Mouse (Mus musculus) liver, embryonic 15.5 days (tissue): Measurements from ENCODE around the gene Atp6ap1l. TPM values are rescaled to one million over a fixed set of nuclear protein-coding genes. Genes with fewer than 3 reads are reported as not detected.
A peak's percentile ranks its signal among the peaks of the same experiment; 100 is the strongest.
"Not testable (repeated sequence)": the region's sequence is repeated elsewhere in the genome, so short reads cannot be mapped to it uniquely, and the experiment has no call there.

Experiments
- ATAC-seq: fragments of 200-750 bp; cut with Nextera tagmentation; 2 replicates; pipeline ENCODE4 v1.8.0; 2017; ENCODE audit warnings: moderate number of reproducible peaks, mild to moderate bottlenecking, moderate library complexity; ENCODE audit not compliant: insufficient read depth
- H3K27ac ChIP-seq: fragments of 300-500 bp; sonication (generic); replicated peaks from 2 replicates; pipeline ENCODE4 v1.5.1; 2015; ENCODE audit warnings: mild to moderate bottlenecking, inconsistent platforms
- H3K27me3 ChIP-seq: fragments of 300-500 bp; sonication (generic); 2 replicates; pipeline ENCODE4 v1.6.1; 2015; ENCODE audit warnings: mild to moderate bottlenecking, inconsistent platforms
- H3K36me3 ChIP-seq: fragments of 300-500 bp; sonication (generic); replicated peaks from 2 replicates; pipeline ENCODE4 v1.6.1; 2015; ENCODE audit warnings: moderate library complexity, mild to moderate bottlenecking, inconsistent platforms
- H3K4me1 ChIP-seq: fragments of 300-500 bp; sonication (generic); replicated peaks from 2 replicates; pipeline ENCODE4 v1.6.1; 2015; ENCODE audit warnings: inconsistent platforms
- H3K4me2 ChIP-seq: fragments of 300-500 bp; sonication (generic); 2 replicates; pipeline ENCODE4 v1.6.1; 2015; ENCODE audit warnings: moderate library complexity, mild to moderate bottlenecking, inconsistent platforms
- H3K4me3 ChIP-seq: fragments of 300-500 bp; sonication (generic); replicated peaks from 2 replicates; pipeline ENCODE4 v1.5.1; 2015; ENCODE audit warnings: mild to moderate bottlenecking, inconsistent platforms
- H3K9ac ChIP-seq: fragments of 300-500 bp; sonication (generic); 2 replicates; pipeline ENCODE4 v1.6.1; 2015; ENCODE audit warnings: moderate library complexity, mild to moderate bottlenecking, inconsistent platforms
- H3K9me3 ChIP-seq: fragments of 300-500 bp; sonication (generic); replicated peaks from 2 replicates; pipeline ENCODE4 v1.6.1; 2016; ENCODE audit warnings: inconsistent platforms
- WGBS: fragments of 180-500 bp; shearing (Covaris S2); methylation state at CpG from one replicate; pipeline ENCODE4 v1.1.7; 2015; ENCODE audit warnings: mixed read lengths; ENCODE audit not compliant: insufficient replicate concordance; 5-methylcytosine and 5-hydroxymethylcytosine counted together
- polyA plus RNA-seq: library from polyadenylated mRNA; unstranded; fragments of >200 nt; fragmentation: Nextera tagmentation; extraction: Ambion mirVana; gene quantifications from 2 replicates; pipeline ENCODE4 v1.2.1, GENCODE M21; 2015

Gene Atp6ap1l
- polyA plus RNA-seq: 0.08 and 0.28 TPM in 2 replicates

GRCm38 (mm10) chr13:90905176-90905575 lies at the start of gene Atp6ap1l:
TSS of gene Atp6ap1l (minus strand) at chr13:90905355.
- H3K4me2 ChIP-seq: no peak within 1 kb of the TSS
- WGBS: 75% methylated on average over 5 of the region's 5 CpGs
- no peaks in the 10 kb centered on the region for H3K27me3 ChIP-seq

GRCm38 (mm10) chr13:90939600-90939999 lies 34.4 kb upstream of the Atp6ap1l start:
- H3K4me1 ChIP-seq: peaks cover 28% of the 10 kb centered on the region
- peak; percentile 57; the same call in 1 of the 2 replicates for ATAC-seq
- H3K27me3 ChIP-seq: no peaks in the 10 kb centered on the region
- no peaks in the 10 kb centered on the region for H3K9me3 ChIP-seq
- 56% methylated on average over 5 of the region's 5 CpGs for WGBS
- peak overlapping the region; percentile 53 for H3K4me2 ChIP-seq
- H3K9ac ChIP-seq: no peak overlapping the region
- no peaks in the 10 kb centered on the region for H3K36me3 ChIP-seq
- no peak overlapping the region for H3K4me3 ChIP-seq
- H3K27ac ChIP-seq: peak overlapping the region; percentile 67

More at GRCm38 (mm10) chr13:90905176-90905575, at the start of gene Atp6ap1l:
- Histone ChIP-seq H3K4me1 (no peaks in the 10 kb centered on the region), H3K27ac (no peak within 1 kb of the TSS), H3K9ac (no peak within 1 kb of the TSS), H3K4me3 (no peak within 1 kb of the TSS), H3K9me3 (no peaks in the 10 kb centered on the region), H3K36me3 (no peaks in the 10 kb centered on the region)
- no peak for ATAC-seq

GRCm38 (mm10) chr13:90939192-90939591 lies 34.0 kb upstream of the Atp6ap1l start:
- Histone ChIP-seq H3K9ac (no peak overlapping the region), H3K4me1 (peaks cover 28% of the 10 kb centered on the region), H3K27ac (peak overlapping the region; percentile 67), H3K9me3 (no peaks in the 10 kb centered on the region), H3K4me3 (no peak overlapping the region), H3K36me3 (no peaks in the 10 kb centered on the region), H3K27me3 (no peaks in the 10 kb centered on the region), H3K4me2 (peak overlapping the region; percentile 53)
- WGBS: 14% methylated on average over 6 of the region's 6 CpGs
- peak; percentile 95 for ATAC-seq

GRCm38 (mm10) chr13:90935852-90936251 lies 30.7 kb upstream of the Atp6ap1l start:
- no peak for ATAC-seq
- no peak overlapping the region for H3K4me3 ChIP-seq
- H3K36me3 ChIP-seq: no peaks in the 10 kb centered on the region
- H3K27me3 ChIP-seq: no peaks in the 10 kb centered on the region
- H3K27ac ChIP-seq: no peak overlapping the region
- H3K4me1 ChIP-seq: peaks cover 26% of the 10 kb centered on the region
- 75% methylated on average over 7 of the region's 7 CpGs for WGBS
- H3K9ac ChIP-seq: no peak overlapping the region
- H3K9me3 ChIP-seq: no peaks in the 10 kb centered on the region
- no peak overlapping the region for H3K4me2 ChIP-seq

GRCm38 (mm10) chr13:90933256-90933655 lies 28.1 kb upstream of the Atp6ap1l start:
- no peak overlapping the region for H3K9ac ChIP-seq
- H3K4me1 ChIP-seq: no peaks in the 10 kb centered on the region; the same call in 1 of the 2 replicates
- H3K27me3 ChIP-seq: no peaks in the 10 kb centered on the region
- H3K4me3 ChIP-seq: no peak overlapping the region
- no peak for ATAC-seq
- no peak overlapping the region for H3K4me2 ChIP-seq
- H3K36me3 ChIP-seq: no peaks in the 10 kb centered on the region
- WGBS: 76% methylated on average over 3 of the region's 3 CpGs
- no peaks in the 10 kb centered on the region for H3K9me3 ChIP-seq
- H3K27ac ChIP-seq: no peak overlapping the region

GRCm38 (mm10) chr13:90929847-90930246 lies 24.7 kb upstream of the Atp6ap1l start:
- Histone ChIP-seq H3K9ac (no peak overlapping the region), H3K9me3 (no peaks in the 10 kb centered on the region), H3K27me3 (no peaks in the 10 kb centered on the region), H3K36me3 (peaks cover 22% of the 10 kb centered on the region), H3K4me2 (no peak overlapping the region), H3K27ac (no peak overlapping the region), H3K4me1 (peaks cover 19% of the 10 kb centered on the region), H3K4me3 (no peak overlapping the region)
- ATAC-seq: no peak
- WGBS: 11% methylated on average over 5 of the region's 5 CpGs

GRCm38 (mm10) chr13:90928266-90928665 lies 23.1 kb upstream of the Atp6ap1l start:
- 70% methylated on average over 9 of the region's 10 CpGs for WGBS
- H3K4me3 ChIP-seq: not testable (repeated sequence)

GRCm38 (mm10) chr13:90926938-90927633 lies 21.9 kb upstream of the Atp6ap1l start:
- WGBS: 30% methylated on average over 5 of the region's 5 CpGs
- Histone ChIP-seq H3K4me2 (no peak overlapping the region), H3K27me3 (no peaks in the 10 kb centered on the region), H3K4me1 (peaks cover 30% of the 10 kb centered on the region), H3K36me3 (peaks cover 25% of the 10 kb centered on the region), H3K4me3 (no peak overlapping the region), H3K27ac (peak overlapping the region; percentile 38; the same call in 1 of the 2 replicates), H3K9me3 (no peaks in the 10 kb centered on the region), H3K9ac (no peak overlapping the region)
- no peak for ATAC-seq

More at GRCm38 (mm10) chr13:90928266-90928665, 23.1 kb upstream of the Atp6ap1l start:
- H3K9ac ChIP-seq, H3K4me2 ChIP-seq, H3K27ac ChIP-seq, H3K9me3 ChIP-seq, H3K27me3 ChIP-seq, ATAC-seq: not testable (repeated sequence)
- peaks cover 25% of the 10 kb centered on the region for H3K36me3 ChIP-seq
- H3K4me1 ChIP-seq: peaks cover 29% of the 10 kb centered on the region

GRCm38 (mm10) chr13:90926125-90926765 lies 21.1 kb upstream of the Atp6ap1l start:
- no peak overlapping the region for H3K4me3 ChIP-seq
- no peak overlapping the region for H3K4me2 ChIP-seq
- WGBS: 33% methylated on average over 7 of the region's 7 CpGs
- no peaks in the 10 kb centered on the region for H3K9me3 ChIP-seq
- no peak for ATAC-seq
- H3K9ac ChIP-seq: no peak overlapping the region
- peak overlapping the region; percentile 38; the same call in 1 of the 2 replicates for H3K27ac ChIP-seq
- peaks cover 33% of the 10 kb centered on the region for H3K4me1 ChIP-seq
- H3K27me3 ChIP-seq: no peaks in the 10 kb centered on the region
- H3K36me3 ChIP-seq: peaks cover 25% of the 10 kb centered on the region

- Histone ChIP-seq H3K4me2 (peak overlapping the region; percentile 69; the same call in 1 of the 2 replicates), H3K27me3 (no peaks in the 10 kb centered on the region), H3K27ac (no peak overlapping the region), H3K4me1 (peaks cover 35% of the 10 kb centered on the region), H3K9ac (no peak overlapping the region), H3K36me3 (peaks cover 25% of the 10 kb centered on the region), H3K9me3 (no peaks in the 10 kb centered on the region), H3K4me3 (no peak overlapping the region)
- 65% methylated on average over 5 of the region's 5 CpGs for WGBS
- ATAC-seq: no peak
Observed at GRCm38 (mm10) chr13:90925191-90925590, 20.0 kb upstream of the Atp6ap1l start.

GRCm38 (mm10) chr13:90924072-90924471 lies 18.9 kb upstream of the Atp6ap1l start:
- Histone ChIP-seq H3K27ac (peak overlapping the region; percentile 80), H3K4me1 (peaks cover 35% of the 10 kb centered on the region), H3K4me2 (peak overlapping the region; percentile 69), H3K9ac (peak overlapping the region; percentile 92), H3K4me3 (peak overlapping the region; percentile 86), H3K9me3 (no peaks in the 10 kb centered on the region), H3K36me3 (peaks cover 25% of the 10 kb centered on the region), H3K27me3 (no peaks in the 10 kb centered on the region)
- ATAC-seq: no peak
- WGBS: 12% methylated on average over 9 of the region's 9 CpGs
